Mouse (Mus musculus) monocyte, adult 2 months (primary cell): ENCODE measurements at regions not wholly inside any gene's neighbourhood (a gene's known extent, or its start where the extent isn't known, plus 50 kb on each side); places are given as distances from the start of the nearest gene placed in this dataset.
"Not testable (repeated sequence)": the region's sequence is repeated elsewhere in the genome, so short reads cannot be mapped to it uniquely, and the experiment has no call there.

Source experiments
- DNase-seq, 2 experiments: peaks; one replicate each; pipeline ENCODE4 v3.0.0; 2022; ENCODE audit warnings: low spot score in 2 of 2, low read depth in 1 of 2

GRCm38 (mm10) chr2:129949786-129950185 lies 62.4 kb upstream of the Tgm3 start:
- not testable (repeated sequence) for DNase-seq

DNA sequence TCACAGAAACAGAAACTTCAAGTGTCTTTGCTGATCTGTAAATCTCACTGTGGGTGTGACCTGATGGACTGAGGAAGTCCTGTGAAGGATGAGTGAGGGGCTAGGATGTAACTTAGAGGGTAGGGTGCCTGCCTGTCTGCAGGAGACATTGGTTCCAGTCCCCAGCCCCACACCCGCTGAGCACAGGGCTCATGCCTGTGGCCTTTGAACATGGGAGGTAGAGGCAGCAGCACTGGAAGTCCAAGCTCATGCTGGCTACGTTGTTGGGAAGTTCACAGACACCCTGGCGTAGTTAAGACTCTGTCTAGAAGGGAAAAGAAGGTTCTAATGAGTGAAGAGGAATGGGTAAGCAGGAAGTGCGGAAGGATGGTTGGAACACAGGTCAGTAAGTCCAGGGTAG lies 59.7 kb upstream of the Tgm3 start:
- no peak for DNase-seq

DNA sequence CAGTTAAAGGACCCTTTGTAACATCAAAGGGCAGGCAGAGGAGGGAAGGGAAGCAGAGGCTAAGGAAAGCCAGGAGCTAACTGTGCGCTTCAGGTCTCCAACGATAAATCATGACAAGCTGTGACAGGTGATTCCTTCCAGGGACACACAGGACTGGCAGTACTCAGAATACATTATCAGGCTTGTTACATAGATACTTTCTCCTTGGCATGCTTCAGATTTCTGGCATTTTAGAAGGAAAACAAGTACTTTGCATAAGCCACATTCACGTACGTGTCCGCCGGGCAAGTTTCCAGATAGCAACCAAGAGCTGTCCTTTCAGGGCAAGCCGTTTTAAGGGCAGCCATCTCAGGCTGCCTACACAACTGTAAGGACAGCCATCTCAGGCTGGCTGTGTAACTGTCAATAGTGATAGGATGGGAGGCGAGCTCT lies 56.9 kb upstream of the Tgm3 start:
- no peak for DNase-seq

DNA sequence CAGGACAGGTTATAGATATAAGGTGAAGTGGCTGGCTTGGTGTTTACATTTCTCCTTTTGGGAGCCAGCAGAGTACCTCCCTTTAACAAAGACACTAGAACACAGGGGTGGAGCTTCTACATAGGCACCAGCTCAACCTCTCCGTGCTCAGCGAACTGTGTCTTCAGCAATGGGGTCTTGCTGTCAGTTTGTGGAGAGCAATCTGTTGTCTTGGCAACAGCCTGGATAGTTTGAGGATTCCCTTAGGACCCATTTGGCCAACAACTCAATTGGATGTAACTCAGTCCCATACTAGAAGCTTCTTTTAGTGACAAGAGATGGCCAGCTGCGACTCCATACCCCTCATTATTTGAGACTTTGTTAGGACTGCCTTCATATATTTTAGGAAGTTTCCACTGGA lies 54.0 kb upstream of the Tgm3 start:
- DNase-seq = no peak

DNA sequence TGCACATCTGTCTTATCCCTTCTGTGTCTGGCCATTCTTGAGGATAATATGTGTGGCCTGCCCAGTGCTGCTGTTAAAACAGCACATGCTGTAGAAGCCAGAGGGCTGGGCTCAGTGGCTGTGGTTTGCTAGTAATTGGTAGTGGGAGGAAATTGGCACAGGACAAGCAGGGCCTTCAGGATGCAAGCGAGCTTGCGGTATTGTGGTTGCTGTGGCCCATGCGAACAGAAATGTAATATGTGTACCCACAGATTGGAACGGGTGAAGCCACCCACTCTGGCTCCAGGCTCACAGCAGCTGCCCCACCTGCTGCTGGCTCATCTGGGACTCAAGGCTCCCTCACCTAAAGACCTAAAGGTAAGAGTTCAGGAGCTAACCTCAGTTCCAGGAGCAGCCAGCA lies 51.8 kb upstream of the Tgm3 start:
- DNase-seq = no peak

DNA sequence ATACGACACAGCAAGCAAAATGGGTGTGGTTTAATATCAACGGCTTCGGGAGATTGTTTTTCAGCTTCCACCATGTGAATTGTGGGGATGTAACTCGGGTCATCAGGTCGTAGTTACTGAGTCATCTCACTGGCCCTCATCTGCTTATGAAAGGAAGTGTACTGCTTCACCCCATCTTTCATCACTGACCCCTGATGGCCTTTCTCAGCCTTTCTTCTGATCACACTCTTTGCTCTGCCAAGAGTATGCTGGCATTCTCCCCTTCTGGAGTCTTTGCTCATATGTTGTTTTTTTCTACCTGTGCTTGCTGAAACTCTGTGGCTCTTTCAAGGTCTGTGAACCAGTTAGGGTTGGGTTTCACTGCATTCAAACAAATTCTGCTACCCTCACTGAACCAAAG lies 50.6 kb upstream of the Tgm3 start:
- DNase-seq = no peak
